Mouse (Mus musculus) cerebellum, adult 11 months (tissue): ENCODE data around the gene Nhs.

Experiments used
- DNase-seq: peaks from one replicate; pipeline ENCODE4 v3.0.0; 2022

Nhs gene

DNA sequence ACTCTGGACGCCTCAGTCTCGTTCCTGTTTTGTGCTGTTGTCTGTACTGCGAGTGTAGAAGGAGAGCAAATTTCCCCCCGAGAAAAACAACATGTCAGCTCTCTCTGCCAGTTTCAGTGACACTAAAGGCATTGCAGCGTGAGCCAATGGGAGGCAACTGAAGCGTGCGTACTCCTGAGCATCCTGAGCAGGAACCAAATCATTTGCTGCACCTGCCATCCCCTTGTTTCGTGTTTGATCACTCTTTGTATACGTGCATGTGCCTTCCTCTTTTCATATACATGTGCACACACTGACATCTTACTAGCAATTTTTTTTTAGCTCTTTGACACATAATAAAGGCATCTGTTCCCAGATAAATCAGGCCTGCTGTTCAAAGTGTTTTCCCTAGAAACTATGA is 142.1 kb downstream of the Nhs start:
- no peak for DNase-seq

DNA sequence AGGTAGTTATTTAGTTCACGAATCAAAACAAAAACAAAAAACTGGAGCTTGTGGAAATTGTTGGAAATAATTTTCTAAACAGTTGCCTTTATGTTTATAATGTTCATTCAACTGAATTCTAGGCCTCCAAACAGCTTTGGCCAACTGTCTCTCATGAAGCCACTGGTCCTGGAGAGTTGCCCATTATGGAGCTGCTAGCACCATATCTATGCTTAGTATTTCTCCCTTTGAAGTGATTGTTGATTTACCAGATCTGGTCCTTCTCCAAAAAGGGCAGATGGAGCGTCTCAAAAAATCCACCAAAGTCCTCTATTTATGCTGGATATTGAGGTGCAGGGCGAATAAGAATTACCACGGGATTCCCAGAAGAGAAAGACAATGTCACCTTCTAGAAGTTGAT is 147.0 kb downstream of the Nhs start:
- peak; percentile 4 for DNase-seq

DNA sequence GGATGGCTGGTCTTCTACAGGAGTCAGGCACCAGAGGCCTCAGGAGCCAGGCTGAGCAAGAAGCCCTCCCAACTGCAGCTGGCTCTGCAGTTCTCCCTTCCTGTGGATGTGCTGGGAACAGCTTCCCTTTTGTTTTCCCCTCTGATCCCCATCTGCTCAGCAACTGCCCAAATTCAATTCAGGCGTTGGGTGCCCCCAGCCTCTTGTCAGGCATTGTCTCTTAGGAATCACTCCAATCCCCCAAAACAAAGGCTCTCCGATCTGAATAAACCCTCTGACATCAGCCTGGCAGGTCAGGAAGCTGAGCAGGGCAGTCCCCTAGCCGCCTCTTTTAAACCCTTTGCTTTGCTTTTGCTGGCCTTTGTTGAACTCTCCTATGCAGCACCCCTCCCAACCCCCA is 149.7 kb downstream of the Nhs start:
- no peak for DNase-seq

DNA sequence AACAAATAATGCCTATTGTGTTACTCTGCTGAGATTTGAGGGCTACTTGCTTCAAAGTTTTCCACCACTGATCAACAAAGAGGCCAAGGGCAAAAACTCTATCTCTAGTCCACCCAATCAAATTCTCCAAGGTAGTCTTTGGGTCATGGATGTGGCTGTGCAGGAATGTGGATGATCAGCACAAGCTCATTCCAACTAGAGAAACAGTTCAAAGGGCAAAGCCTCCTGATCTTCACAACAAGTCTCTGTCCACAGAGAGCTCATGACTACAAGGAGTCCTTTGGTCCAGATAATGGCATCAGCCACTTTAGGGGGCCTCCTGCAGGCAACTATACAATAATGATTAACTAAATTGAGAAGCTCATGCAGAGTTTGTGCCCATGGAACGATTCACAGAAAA is 155.7 kb downstream of the Nhs start:
- DNase-seq = no peak

- DNase-seq = no peak
These were observed 160.7 kb downstream of the Nhs start for GRCm38 (mm10) chrX:161998876-161999275.

- no peak for DNase-seq
These were observed 162.2 kb downstream of the Nhs start for GRCm38 (mm10) chrX:161997170-161997795.

DNA sequence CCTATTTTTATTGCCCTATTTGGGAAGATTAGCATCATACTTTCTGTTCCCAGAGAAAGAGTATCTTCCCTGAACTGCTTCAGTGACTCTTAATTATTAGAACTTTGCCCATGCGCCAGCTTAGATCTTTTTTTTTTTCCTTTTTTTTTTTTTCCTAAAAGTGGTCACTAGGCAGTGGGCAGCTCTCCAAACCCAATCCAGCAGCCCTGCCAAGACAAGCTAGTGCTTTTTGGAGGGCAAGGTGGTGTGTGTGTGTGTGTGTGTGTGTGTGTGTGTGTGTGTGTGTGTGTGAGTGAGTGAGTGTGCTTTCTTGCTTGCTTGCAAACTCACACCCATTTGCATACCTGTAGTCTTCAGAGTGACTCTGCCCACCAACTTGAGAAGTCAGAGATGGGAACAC is 169.4 kb downstream of the Nhs start:
- DNase-seq = no peak

- DNase-seq = no peak
These were observed 174.6 kb downstream of the Nhs start for GRCm38 (mm10) chrX:161984961-161985360.

- no peak for DNase-seq
These were observed 178.1 kb downstream of the Nhs start for GRCm38 (mm10) chrX:161981399-161981798.

GRCm38 (mm10) chrX:161979946-161980345 is 179.6 kb downstream of the Nhs start:
- no peak for DNase-seq

GRCm38 (mm10) chrX:161977236-161977841 is 182.2 kb downstream of the Nhs start:
- no peak for DNase-seq

GRCm38 (mm10) chrX:161976376-161976775 is 183.2 kb downstream of the Nhs start:
- DNase-seq = no peak

- no peak for DNase-seq
These were observed 186.0 kb downstream of the Nhs start for GRCm38 (mm10) chrX:161973572-161973971.

DNA sequence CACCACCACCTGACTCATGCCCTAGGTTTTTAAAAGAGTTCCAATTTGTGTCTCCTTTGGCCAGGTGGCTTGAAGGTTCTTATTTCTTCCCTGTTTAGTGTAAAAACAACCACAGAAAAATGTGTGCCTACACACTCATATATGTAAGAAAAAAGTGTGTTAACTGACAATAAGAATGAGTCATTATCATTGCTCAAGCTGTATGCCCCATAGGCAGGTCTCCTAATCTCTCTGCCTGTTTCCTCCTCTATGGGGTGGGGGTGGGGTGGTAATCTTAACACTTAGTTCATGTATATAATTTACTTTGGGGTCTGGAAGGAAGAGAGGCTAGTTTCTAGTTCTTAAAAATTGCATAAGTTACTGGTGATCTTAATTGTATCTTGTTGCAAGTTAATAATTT is 186.8 kb downstream of the Nhs start:
- no peak for DNase-seq

DNA sequence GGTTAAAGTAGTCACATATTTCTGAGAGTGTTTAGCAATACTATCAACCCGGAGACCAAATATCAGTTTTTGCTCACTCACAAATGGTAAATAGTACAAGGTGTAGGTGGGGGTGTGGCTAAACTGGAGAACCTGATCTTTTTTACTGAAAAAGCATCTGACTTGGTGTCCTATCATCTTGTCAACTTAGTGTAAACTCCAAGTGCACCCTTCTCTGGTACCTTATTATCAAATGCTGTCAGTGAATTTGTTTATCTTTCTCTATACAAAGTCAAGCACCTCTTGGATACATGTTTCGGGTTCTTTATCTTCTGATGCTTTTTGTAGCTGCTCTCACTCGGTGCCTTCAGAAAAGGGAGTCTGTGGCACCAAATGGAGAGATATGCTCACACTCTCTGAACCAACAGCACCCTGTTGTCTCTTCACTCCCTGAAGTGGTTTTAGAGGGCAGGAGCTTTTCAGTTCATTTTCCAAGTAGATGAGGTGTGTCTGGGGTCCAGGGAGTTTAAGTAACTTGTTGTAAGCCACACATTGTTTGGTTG is 187.5 kb downstream of the Nhs start:
- DNase-seq = no peak

GRCm38 (mm10) chrX:161971131-161971530 is 188.4 kb downstream of the Nhs start:
- DNase-seq = no peak

GRCm38 (mm10) chrX:161967692-161968091 is 191.8 kb downstream of the Nhs start:
- DNase-seq = no peak

GRCm38 (mm10) chrX:161963372-161963771 is 196.2 kb downstream of the Nhs start:
- DNase-seq = no peak

DNA sequence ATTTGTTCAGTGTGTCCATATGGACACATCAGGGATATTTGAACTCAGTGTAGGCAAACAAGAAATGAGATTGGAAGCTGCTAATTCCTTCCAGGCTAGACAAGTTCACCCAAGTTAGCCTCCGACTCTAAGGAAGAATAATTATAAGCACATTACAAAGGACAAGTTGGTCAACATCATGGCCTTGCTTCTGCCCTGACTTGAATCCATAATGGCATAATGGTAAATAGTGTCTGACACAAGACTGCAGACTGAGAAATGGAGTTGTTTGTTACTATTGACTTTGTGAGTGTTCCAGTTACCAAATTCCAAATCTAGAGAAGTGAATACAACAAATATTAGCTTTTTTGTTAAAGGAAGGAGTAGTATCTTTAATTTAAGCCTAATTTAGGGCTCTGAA is 196.7 kb downstream of the Nhs start:
- DNase-seq = no peak

DNA sequence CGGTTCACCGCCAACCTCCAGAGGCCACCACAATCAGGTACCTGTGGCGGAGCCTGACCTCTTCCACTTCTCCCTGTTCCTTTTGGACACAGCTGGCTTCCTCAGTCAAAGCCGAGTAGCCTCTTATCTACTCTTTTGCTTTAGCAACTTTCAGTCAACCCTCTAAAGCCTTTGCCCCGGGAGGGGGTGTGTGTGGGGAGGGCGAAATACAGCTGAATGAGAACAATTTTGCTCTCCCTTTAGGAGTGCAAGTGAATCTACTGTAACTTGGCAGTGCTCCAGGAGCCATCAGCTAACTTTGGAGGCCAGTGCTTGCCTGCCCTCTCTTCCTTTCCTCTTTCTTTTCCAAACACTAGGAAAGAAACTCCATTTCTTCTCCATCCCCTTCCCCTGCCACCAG is 197.8 kb downstream of the Nhs start:
- DNase-seq = no peak

- peak; percentile 74 for DNase-seq
These were observed 198.4 kb downstream of the Nhs start for GRCm38 (mm10) chrX:161961176-161961575.

- no peak for DNase-seq
These were observed 207.2 kb downstream of the Nhs start for GRCm38 (mm10) chrX:161952356-161952755.

GRCm38 (mm10) chrX:161943098-161943680 is 216.3 kb downstream of the Nhs start:
- no peak for DNase-seq

DNA sequence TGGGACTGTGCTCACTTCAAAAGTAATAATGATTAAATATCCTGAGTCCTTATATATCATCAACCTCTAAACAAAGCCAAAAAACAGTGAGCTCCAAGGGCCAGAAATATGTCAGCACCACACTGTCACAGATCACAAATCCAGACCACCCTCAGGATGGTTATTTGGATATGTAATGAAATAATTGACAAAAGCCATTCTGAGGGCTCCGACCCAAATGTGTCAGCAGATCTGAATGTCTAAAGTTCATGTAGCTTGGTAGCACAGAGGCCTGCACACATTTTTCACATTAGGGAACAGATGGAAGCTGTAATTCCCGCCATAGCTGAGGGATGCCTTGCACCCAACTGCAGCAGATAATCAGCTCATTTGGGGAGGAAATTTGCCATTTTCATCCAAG is 218.8 kb downstream of the Nhs start:
- no peak for DNase-seq

DNA sequence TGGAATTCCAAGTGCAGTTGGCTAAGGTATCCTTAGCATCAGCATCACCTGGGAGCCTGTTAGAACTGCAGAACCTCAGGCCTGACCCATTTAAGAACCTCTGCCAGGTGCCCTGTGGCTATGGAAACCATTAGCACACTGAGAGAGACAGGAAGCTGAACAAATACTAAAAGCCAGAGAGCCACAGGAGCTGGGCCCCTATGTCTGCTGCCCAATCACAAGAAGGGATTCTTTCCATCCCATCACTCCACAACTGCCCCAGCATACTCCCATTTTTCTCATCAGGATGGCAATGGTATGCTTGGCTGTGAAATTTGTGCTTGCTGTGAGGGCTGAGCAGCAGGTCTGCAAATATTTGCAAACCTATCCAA is 232.9 kb downstream of the Nhs start:
- no peak for DNase-seq
